Mouse (Mus musculus) frontal cortex, postnatal 14 days (tissue): ENCODE data around the gene Tango6.

Source experiments
- DNase-seq, 2 experiments: peaks; one replicate each; pipeline ENCODE4 v3.0.0; 2022; ENCODE audit warnings: low spot score in 2 of 2

Tango6 gene

DNA sequence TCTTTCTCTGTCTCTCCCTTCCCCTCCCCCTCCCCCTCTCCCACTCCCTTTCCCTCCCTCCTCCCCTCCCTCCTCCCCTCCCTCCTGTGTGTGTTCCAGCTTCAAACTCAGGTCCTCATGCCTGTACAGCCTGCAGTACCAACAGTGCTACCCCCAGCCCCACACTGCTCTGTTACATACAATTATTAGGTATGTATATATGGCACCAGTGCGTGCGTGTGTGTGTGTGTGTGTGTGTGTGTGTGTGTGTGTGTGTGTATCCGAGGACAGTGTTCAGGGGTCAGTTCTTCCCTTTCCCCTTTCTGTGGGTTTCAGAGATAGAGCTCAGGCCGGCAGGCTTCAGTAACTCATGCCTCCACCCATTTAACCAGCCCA, 134.3 kb downstream of the Tango6 start:
- DNase-seq = no peak

DNA sequence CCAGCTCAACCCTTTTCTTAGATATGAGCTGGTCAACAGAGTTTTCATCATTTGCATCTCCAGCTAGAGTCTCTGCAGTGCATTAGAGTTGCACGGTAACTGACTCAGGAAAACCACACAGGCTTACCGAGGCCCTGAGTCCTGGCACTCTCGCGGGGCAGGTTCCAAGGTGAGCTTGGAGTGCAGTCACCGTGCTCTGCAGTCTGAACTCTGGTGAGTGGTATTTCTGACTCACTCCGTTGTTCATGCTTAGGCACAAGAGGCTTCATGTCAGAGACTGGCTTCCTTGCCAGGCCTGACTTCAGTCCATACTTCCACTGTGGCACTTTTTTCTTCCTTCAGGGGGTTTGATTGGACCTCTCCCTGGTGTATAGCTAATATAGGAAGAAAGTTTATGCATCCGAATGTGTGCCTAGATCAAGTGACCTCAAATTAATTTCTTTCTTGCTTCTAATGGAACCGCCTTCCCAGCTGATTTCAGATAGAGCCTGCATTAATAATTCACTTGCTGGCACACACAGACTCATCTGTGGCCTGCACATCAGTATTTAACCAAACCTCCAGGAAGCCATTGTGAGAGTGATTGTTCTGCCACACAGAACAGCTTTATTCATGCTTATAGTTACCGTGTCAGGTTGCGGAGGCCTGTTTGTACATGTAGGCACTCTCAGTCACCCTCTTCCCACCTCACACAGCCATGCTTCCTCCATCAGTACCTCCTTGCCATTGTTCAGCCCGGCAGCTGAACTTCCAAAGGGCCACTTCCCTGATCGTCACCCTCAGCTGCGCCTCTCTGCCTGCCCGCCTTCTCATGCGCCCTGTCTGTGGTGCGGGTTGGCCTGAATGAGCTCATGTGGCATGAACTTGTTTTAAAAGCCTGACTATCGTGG, 136.0 kb downstream of the Tango6 start:
- DNase-seq = no peak

GRCm38 (mm10) chr8:106819581-106819980, 136.7 kb downstream of the Tango6 start:
- DNase-seq = no peak

- no peak for DNase-seq
Measured at GRCm38 (mm10) chr8:106820553-106821515, 138.0 kb downstream of the Tango6 start.

DNA sequence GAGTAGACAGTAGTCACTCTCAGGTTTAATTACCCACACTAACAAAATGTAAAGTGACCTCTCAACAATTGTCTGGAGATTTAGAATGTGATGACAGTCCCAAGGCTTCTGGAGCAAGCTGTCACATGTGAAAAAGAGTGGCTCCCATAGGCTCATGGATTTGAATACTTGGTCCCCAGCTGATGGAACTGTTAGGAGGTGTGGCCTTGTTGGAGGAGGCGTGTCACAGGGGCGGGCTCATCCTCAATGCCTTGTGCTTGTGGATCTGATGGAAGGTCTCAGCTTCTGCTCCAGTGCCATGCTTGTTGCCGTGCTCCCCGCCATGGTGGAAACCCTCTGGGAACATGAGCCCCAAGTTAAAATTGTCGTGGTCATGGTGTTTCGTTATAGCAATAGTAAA, 146.1 kb downstream of the Tango6 start:
- DNase-seq = no peak

- DNase-seq = no peak
Measured at GRCm38 (mm10) chr8:106829526-106830045, 146.7 kb downstream of the Tango6 start.

- no peak for DNase-seq
Measured at GRCm38 (mm10) chr8:106834899-106835298, 152.0 kb downstream of the Tango6 start.

GRCm38 (mm10) chr8:106836525-106836924, 153.7 kb downstream of the Tango6 start:
- no peak for DNase-seq

- no peak for DNase-seq
Measured at GRCm38 (mm10) chr8:106838803-106839202, 155.9 kb downstream of the Tango6 start.

- DNase-seq = peak; percentile 17 to 26
Measured at GRCm38 (mm10) chr8:106839209-106840001, 156.5 kb downstream of the Tango6 start.

DNA sequence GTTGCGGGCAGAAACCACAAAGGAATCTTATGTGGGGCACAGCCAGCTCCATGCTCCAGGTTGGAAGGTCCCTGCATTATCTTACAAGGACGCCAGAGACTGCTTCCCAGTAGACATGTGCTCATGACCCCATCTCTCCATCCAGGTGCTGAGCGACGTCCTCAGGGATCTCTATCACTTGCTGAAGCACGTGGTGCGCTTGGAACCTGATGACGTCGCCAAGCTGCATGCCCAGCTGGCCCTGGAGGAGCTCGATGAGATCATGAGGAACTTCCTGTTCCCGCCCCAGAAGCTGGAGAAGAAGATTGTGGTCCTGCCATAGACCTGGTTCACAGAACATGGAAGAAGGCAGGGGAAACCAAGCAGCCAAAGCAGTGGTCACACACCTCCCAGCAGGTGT, 167.2 kb downstream of the Tango6 start:
- no peak for DNase-seq

GRCm38 (mm10) chr8:106854534-106855241, 171.8 kb downstream of the Tango6 start:
- no peak for DNase-seq

DNA sequence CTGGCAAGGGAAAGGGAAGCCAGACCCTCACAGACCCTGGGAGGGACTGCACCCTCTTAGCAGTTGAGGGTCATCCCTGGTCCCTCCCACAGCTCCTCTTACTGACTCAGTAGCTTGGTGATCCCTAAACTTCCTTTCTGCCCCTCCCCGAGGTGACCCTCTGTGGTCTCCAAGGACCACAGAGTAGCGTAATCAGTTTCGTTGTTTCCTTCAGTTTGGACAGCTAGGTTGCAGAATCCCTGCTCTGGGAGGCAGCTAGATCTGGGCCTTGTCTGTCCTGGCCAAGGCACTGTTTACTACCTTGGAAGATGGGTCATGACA, 172.3 kb downstream of the Tango6 start:
- DNase-seq = no peak

- DNase-seq = no peak
Measured at GRCm38 (mm10) chr8:106862845-106863244, 180.0 kb downstream of the Tango6 start.

DNA sequence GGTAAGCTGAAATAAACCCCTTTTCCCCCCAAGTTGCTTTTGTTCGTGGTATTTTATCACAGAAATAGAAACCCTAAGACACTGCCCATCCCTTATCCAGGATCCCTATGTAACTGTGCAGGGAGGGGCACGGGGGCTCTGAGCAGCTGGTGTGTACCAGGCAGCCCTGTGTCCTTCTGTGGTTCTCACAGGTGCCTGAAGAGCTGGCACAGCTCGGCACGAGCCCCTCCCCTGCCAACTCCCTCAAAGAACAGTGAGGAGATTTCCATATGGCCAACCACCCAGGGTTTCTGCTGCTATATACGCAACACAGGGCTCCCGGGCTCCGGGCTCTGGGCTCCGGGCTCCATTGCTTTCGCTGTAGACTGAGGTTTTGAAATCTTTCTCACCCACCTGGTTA, 182.5 kb downstream of the Tango6 start:
- DNase-seq = no peak

DNA sequence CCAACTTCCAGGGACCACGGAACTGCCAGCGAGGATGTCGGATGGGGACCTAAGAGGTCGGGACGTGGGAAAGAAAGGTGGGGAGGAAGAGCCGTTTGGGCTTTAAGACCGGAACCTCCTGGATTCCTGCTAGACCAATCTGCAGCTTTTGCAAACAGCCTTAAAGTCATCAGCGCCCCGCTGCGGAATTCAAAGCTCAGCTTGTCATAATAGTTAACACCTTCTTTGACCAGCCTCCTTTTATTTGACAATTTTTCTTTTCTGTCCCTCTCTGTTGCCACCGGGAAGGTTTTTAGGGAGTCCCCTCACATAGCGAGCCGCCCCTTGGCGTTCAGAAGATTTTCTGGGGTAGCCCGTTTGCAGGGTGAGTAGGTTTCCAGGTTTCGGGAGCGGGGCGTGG, 187.2 kb downstream of the Tango6 start, which contains the start of gene Has3:
Gene Has3 (plus strand): TSS at position 192 of the 400 bp plus-strand sequence.
- peak in 1 of 2 experiments; percentile 34 for DNase-seq

DNA sequence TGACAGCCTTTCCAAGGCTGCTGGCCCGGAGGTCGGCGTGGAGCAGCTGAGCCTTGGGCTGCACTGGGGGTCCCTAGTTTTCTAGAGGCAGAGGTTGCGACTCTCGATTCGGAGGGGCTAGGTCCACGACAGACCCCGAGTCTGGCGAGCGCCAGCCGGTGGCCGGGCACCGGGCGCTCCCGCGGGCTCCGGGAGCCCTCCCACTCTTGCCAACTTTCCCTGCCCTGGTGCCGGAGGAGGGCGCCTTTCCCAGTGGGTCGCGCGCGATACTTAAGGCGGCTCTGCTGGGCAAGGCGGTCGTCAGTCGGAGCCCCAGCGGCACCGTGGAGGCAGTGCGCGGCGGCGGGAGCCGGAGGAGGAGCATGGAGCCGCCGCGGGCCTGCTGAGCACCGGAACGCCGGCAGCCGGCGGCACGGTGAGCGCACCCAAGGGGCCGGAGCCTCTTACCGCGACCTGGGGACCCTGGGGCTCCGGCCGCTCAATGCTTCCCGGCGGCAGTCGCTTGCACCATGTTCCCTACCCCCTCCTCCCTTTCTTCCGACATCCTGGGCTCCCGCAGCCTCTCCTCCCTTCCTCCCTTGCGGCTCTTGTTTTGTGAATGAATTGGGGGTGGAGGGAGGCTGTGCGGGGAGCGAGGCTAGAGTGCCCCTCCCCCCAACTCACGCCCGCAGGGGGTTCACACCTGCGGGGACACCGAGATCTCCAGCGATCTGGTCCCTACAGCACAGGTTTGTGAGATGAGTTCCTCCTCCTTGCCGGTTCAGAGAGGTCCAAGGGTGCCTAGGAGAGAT, 187.9 kb downstream of the Tango6 start:
- DNase-seq = peak; percentile 21 to 60

DNA sequence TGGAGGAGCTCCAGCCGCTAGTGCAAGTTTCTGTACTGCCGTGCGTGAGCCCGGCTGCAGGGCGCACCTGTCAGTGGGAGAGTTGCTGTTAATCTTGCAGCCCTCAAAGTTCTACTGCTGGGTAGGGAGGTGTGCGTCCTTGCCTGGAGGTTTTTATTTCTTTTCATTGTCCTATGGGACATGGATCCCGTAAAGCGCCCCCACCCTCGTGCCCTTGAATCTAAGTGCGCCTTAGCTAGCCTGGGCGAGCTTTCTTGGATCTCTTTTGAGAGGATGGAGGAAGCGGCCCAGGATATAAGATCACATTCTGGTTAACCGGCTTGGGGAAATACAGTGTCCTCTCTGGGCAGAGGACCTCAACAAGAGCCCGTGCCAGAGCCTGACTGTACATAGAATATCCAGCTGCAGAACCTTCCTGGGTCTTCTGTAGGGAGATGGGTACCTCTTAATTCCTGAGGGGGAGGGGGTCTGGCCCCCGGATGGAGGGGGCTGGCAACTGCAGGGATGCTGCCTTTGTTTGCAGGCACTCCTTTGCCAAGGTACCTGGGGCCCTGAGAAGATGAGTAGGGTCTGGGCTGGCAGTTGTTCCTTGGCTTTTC, 188.6 kb downstream of the Tango6 start:
- no peak for DNase-seq

DNA sequence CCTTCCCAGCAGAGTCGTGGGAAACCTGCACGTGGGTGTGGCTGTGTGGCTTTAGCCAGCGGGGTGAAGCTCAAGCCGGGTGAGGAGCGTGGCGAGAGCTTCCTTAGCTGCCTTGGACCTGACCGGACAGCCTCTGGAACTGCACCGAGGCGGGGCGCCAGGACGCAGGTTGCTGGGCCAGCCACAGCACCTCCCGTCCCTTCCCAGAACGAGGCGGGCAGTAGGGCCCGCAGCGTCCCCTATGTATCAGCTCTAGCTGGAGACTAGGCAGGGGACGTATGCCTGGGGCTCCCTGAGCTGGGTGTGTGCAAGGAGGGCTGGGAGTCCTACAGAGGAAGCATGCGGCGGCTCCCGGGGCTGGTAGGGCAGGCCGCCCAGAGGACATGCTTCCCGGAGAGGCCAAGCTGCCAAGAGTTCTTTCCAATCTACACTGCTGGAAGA, 189.1 kb downstream of the Tango6 start:
- peak in 1 of 2 experiments; percentile 27 for DNase-seq
